Mouse (Mus musculus): Measurements from ENCODE around the gene Olfr1189.
"Not testable (repeated sequence)": the region's sequence is repeated elsewhere in the genome, so short reads cannot be mapped to it uniquely, and the experiment has no call there.

Gene Olfr1189

GRCm38 (mm10) chr2:88586154-88586553, at the start of gene Olfr1189:
Gene Olfr1189 (plus strand): TSS chr2:88586454.
- no peak for DNase-seq

DNA sequence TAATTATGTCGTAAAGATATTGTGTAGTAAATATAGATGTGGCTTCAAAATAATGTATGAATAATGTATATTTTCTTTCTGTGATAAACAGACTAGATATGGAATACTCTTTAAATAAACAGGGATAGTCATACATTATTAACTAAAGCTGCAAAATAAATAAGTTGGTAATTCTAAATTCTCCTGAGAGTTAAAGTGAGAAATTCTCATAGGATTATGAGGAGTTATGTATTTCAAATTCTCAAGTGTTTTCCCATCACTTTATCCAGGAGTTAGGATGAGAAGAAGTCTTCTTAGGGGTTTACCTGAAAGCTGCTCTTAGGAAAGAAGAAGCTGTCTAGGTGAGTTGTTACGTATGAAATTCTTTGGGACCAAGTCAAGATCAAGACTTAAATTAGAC, 29.6 kb upstream of the Olfr1189 start, which contains the start of gene Olfr1188:
TSS of gene Olfr1188 (plus strand) at position 301 of the 400 bp plus-strand sequence.
- no peak for DNase-seq

DNA sequence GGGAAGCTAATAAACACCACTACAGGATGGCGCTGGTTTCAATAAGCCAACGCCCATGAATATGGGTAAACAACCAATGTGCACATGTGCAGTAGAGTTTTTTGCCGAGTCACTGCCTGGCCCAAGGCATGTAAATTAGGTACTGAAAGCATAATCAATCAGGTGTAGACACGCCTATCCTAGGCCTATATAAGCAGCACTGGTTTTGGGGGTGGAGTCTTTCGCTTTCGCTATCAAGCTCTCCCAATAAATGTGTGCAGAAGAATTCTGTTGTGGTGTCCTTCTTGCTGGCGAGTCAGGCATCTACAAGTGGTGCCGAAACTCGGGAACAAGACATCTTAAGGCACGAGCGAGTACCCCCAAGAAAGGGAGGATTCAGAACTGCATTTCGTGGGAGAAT, 13.6 kb upstream of the Olfr1189 start:
- not testable (repeated sequence) for DNase-seq

GRCm38 (mm10) chr2:88640242-88640641, 54.0 kb downstream of the Olfr1189 start, which contains the start of gene Olfr1191-ps1:
Gene Olfr1191-ps1 (plus strand): TSS chr2:88640542.
- not testable (repeated sequence) for DNase-seq

Data from spleen, adult 18-20 months (tissue).